ENCODE assay signal across 12 mouse cellular contexts in the genomic region with DNA sequence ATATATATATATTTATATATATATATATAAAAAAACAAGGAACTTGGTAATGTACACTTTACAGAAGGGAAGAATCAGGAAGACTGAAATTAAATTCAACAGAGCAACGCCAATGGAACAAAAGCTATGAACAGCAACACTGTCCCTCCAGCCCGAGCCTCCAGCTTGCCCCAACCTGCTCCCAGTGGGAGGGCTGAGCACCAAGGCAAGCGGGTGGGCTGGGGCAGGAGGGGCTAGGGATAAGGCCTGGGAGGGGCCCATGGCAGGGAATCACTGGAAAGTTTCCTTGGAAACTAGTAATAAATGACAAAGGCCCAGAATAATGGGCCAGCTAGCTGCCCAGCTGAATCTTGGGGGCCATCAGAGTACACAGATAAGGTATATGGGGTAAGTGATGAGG. TPM values are rescaled to one million over a fixed set of nuclear protein-coding genes. Genes with fewer than 3 reads are reported as not detected.
DNase-seq lines count a peak whose midpoint lies in the region; ATAC-seq lines count a peak whose summit lies in the region.
"Had no signal": no experiment of that assay in that cellular context is flagged by ENCODE, and none has a peak within 500 bp of the region (broad histone marks: within the 10 kb centered on the region; RNA-seq: fewer than 3 reads in every experiment).

No protein-coding gene starts in this region.

- no peaks in the 10 kb centered on the region for H3K27me3 ChIP-seq in heart, embryonic 16.5 days (ENCODE audit: control insufficient read depth, insufficient read depth, low read length)
- no peaks in the 10 kb centered on the region for H3K27me3 ChIP-seq in neural tube, embryonic 12.5 days (replicated peaks)
- no peaks in the 10 kb centered on the region for H3K27me3 ChIP-seq in neural tube, embryonic 15.5 days (replicated peaks)
- no peaks in the 10 kb centered on the region for H3K27me3 ChIP-seq in hindbrain, embryonic 15.5 days

- 64% methylated on average over 3 of the region's 3 CpGs for WGBS in heart, embryonic 16.5 days
- WGBS in neural tube, embryonic 12.5 days = 8% methylated on average over 3 of the region's 3 CpGs
- 10% methylated on average over 3 of the region's 3 CpGs for WGBS in neural tube, embryonic 15.5 days
- WGBS in hindbrain, embryonic 15.5 days = 7% methylated on average over 3 of the region's 3 CpGs

- H3K4me1 ChIP-seq in heart, embryonic 16.5 days (ENCODE audit: control insufficient read depth, insufficient read depth, low read length) = peaks cover 25% of the 10 kb centered on the region
- peaks cover 26% of the 10 kb centered on the region for H3K4me1 ChIP-seq in neural tube, embryonic 12.5 days
- H3K4me1 ChIP-seq in neural tube, embryonic 15.5 days = peaks cover 20% of the 10 kb centered on the region
- H3K4me1 ChIP-seq in hindbrain, embryonic 15.5 days (replicated peaks) = peaks cover 15% of the 10 kb centered on the region

- no peak for DNase-seq in heart, adult 9 months (ENCODE audit: low spot score in 2 of 2)
- no peak for DNase-seq in frontal cortex, postnatal 14 days (ENCODE audit: low spot score in 2 of 2)
- no peak for DNase-seq in thymus, postnatal 10 days (ENCODE audit: low spot score in 2 of 2)
- DNase-seq: adrenal gland, postnatal 25 days; cerebellum, adult 18-20 months; gastrocnemius, postnatal 10 days; thymus, postnatal 4 days had no signal

- no peak overlapping the region for H3K4me2 ChIP-seq in heart, embryonic 16.5 days (ENCODE audit: low read depth, low read length)
- H3K4me2 ChIP-seq in neural tube, embryonic 12.5 days (replicated peaks) = no peak overlapping the region
- H3K4me2 ChIP-seq in neural tube, embryonic 15.5 days = no peak overlapping the region
- H3K4me2 ChIP-seq in hindbrain, embryonic 15.5 days = no peak overlapping the region

- no peak overlapping the region for H3K4me3 ChIP-seq in heart, embryonic 16.5 days (ENCODE audit: low read length)
- H3K4me3 ChIP-seq in neural tube, embryonic 12.5 days = no peak overlapping the region
- H3K4me3 ChIP-seq in neural tube, embryonic 15.5 days (replicated peaks) = no peak overlapping the region
- H3K4me3 ChIP-seq in hindbrain, embryonic 15.5 days = no peak overlapping the region

- H3K9ac ChIP-seq in heart, embryonic 16.5 days (ENCODE audit: low read length) = no peak overlapping the region
- H3K9ac ChIP-seq in neural tube, embryonic 12.5 days = 0 out of 2 replicates have a peak overlapping the region, but pooled peaks have one; percentile 9
- H3K9ac ChIP-seq in neural tube, embryonic 15.5 days (replicated peaks) = no peak overlapping the region
- H3K9ac ChIP-seq in hindbrain, embryonic 15.5 days = no peak overlapping the region

- H3K27ac ChIP-seq in heart, embryonic 16.5 days (ENCODE audit: low read length) = peak overlapping the region; percentile 23; the same call in 1 of the 2 replicates
- no peak overlapping the region for H3K27ac ChIP-seq in neural tube, embryonic 12.5 days
- no peak overlapping the region for H3K27ac ChIP-seq in neural tube, embryonic 15.5 days (replicated peaks)
- peak overlapping the region; percentile 32; the same call in 1 of the 2 replicates for H3K27ac ChIP-seq in hindbrain, embryonic 15.5 days (replicated peaks)

- H3K36me3 ChIP-seq in heart, embryonic 16.5 days (ENCODE audit: control insufficient read depth, insufficient read depth) = peaks cover 42% of the 10 kb centered on the region
- H3K36me3 ChIP-seq in neural tube, embryonic 12.5 days = peaks cover 74% of the 10 kb centered on the region
- peaks cover 57% of the 10 kb centered on the region for H3K36me3 ChIP-seq in neural tube, embryonic 15.5 days
- H3K36me3 ChIP-seq in hindbrain, embryonic 15.5 days = peaks cover 42% of the 10 kb centered on the region

- H3K9me3 ChIP-seq in heart, embryonic 16.5 days (replicated peaks; ENCODE audit: control insufficient read depth, low read length) = no peaks in the 10 kb centered on the region
- no peaks in the 10 kb centered on the region for H3K9me3 ChIP-seq in neural tube, embryonic 12.5 days
- no peaks in the 10 kb centered on the region for H3K9me3 ChIP-seq in neural tube, embryonic 15.5 days (replicated peaks)
- H3K9me3 ChIP-seq in hindbrain, embryonic 15.5 days = no peaks in the 10 kb centered on the region

- ATAC-seq in heart, embryonic 16.5 days (replicated peaks; ENCODE audit: extremely low read depth, insufficient read depth, low FRiP score) = no peak
- no peak for ATAC-seq in neural tube, embryonic 12.5 days (ENCODE audit: low FRiP score, low read depth)
- ATAC-seq in neural tube, embryonic 15.5 days (ENCODE audit: low FRiP score) = no peak
- ATAC-seq in hindbrain, embryonic 15.5 days (ENCODE audit: low FRiP score, low read depth) = 0 out of 2 replicates have a peak, but pooled peaks have one; percentile 25
- ATAC-seq: inflammation-experienced regulatory T-cells, adult 6 months had no signal

RNA-seq across cellular contexts. Expression of a gene that starts 24.7 kb away (rescaled TPM):
- 299 and 313 TPM in 2 replicates for polyA plus RNA-seq in heart, embryonic 16.5 days (2015; fragmentation: Nextera tagmentation; extraction: Ambion mirVana)
- polyA plus RNA-seq in neural tube, embryonic 12.5 days (2016; fragmentation: Nextera tagmentation; extraction: Ambion mirVana) = 331 and 337 TPM in 2 replicates
- polyA plus RNA-seq in neural tube, embryonic 15.5 days (2015; fragmentation: Nextera tagmentation; extraction: Ambion mirVana) = 383 and 395 TPM in 2 replicates
- 404 and 429 TPM in 2 replicates for polyA plus RNA-seq in hindbrain, embryonic 15.5 days (2015; fragmentation: Nextera tagmentation; extraction: Ambion mirVana)

Comparison
In these comparisons a context has a peak if more than half of its experiments do, and no peak if none do; other contexts are left out.
1. H3K27ac ChIP-seq: peak in heart, embryonic 16.5 days (single experiment) and hindbrain, embryonic 15.5 days (single experiment); none in neural tube, embryonic 12.5 days (single experiment) and neural tube, embryonic 15.5 days (single experiment).